Mouse (Mus musculus) adrenal gland, postnatal 0 days (tissue): ENCODE measurements around the gene Bpifb2. TPM values are rescaled to one million over a fixed set of nuclear protein-coding genes. Genes with fewer than 3 reads are reported as not detected.

Experiments
- polyA plus RNA-seq: library from polyadenylated mRNA; unstranded; fragments of >200 nt; fragmentation: Nextera tagmentation; extraction: Ambion mirVana; gene quantifications from 2 replicates; pipeline ENCODE4 v1.2.1, GENCODE M21; 2015

The Bpifb2 gene
- not detected in 2 replicates for polyA plus RNA-seq

DNA sequence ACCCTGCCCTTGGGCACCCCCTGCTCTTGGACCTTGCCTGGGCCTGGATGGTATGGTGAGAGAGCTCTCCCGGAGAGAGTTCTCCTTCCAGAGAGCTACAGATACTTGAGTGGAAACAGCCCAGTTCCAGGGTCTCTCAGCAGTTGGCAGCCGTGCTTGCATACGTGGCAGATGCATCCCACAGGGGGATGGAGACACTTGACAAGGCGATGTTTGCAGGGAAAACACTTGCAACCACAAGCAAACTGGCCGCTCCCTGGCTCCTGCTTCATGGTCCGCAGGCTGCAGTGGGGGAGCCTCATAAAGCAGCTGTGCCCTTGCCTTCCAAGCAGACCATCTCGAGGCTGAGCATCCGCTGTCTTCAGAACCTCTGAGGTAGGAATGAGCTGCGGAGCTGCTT lies at the start of gene Bpifb2:
Bpifb2 (plus strand) TSS at position 301 of the 400 bp plus-strand sequence.

DNA sequence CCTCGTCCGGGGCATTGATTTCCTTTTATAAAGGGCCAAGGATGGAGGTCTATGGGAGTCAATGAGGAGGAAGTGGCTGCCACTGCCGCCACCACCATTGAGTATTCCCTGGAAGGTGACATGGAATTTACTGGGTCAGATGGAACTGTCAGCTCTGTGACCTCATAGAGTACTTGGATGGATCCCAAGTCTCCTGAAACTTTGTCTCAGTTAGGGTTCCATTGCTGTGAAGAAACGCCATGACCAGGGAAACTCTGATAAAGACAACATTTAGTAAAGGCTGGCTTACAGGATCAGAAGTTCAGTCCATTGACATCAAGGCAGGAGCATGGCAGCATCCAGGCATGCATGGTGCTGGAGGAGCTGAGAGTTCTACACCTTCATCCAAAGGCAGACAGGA lies 3.9 kb upstream of the Bpifb2 start, which contains the start of gene Sun5:
Sun5 (minus strand) TSS at position 101 of the 400 bp plus-strand sequence.

DNA sequence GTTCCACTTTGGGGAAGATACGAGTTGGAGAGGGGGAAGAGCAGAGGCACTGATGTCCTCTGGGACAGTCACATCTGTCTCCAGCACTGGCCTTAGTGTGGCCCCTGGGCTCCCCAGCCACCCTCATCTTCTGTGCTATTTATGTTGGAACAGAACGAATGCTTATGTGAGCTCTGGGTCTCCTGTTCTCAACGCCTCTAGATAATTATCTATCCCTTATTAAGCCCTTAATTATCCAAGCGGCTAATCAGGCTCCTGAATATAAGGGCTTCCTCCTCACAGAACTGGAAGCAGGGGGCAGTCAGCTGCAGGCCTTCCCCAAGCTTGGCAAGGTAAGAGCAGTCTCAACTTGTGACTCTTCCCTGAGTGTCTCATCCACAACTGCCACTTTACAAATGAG lies 25.2 kb downstream of the Bpifb2 start, which contains the start of gene Bpifb6:
Bpifb6 (plus strand) TSS at position 301 of the 400 bp plus-strand sequence.

GRCm38 (mm10) chr2:153917930-153918329 lies 43.1 kb downstream of the Bpifb2 start, which contains the start of gene Bpifb3:
Bpifb3 (plus strand) TSS chr2:153918230.

DNA sequence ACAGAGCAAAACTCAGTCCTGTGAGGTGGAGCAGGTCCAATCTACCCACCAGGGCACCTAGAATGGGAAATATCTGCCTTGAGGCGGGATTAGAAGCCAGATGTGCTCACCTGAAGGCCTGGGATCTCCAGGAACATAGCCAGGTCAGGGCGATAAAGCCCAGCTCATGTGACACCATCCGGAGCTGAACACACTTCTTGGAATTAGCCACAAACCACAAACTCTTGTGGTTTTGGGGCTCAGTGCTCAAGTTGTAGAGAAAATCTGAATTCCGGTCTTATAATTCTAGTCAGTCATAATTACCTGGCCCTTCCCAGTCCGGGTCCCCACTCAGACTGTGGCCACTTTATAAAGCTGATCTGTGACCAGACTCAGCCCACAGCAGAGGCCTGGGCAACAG lies 63.0 kb downstream of the Bpifb2 start, which contains the start of gene Bpifb4:
Bpifb4 (plus strand) TSS at position 370 of the 400 bp plus-strand sequence.

Other genes starting within 250 kb of the Bpifb2 start
- gene Commd7, start 242.3 kb upstream of the Bpifb2 start, polyA plus RNA-seq, result 72.0 and 85.9 TPM in 2 replicates
- 1.9 and 3.2 TPM in 2 replicates for gene Dnmt3b, start 225.6 kb upstream of the Bpifb2 start, polyA plus RNA-seq
- 0.09 and 0.10 TPM in 2 replicates for gene Dnmt3c, start 178.4 kb upstream of the Bpifb2 start, polyA plus RNA-seq
- 151 and 166 TPM in 2 replicates for gene Mapre1, start 133.8 kb upstream of the Bpifb2 start, polyA plus RNA-seq
- 0.19 TPM in 1 of 2 replicates, not detected in the other for gene Efcab8, start 95.1 kb upstream of the Bpifb2 start, polyA plus RNA-seq
- gene Sun5, start 4.0 kb upstream of the Bpifb2 start, polyA plus RNA-seq, result 0.23 and 0.33 TPM in 2 replicates
- gene Bpifb6, start 25.3 kb downstream of the Bpifb2 start, polyA plus RNA-seq, result not detected in 2 replicates
- not detected in 2 replicates for gene Bpifb3, start 43.2 kb downstream of the Bpifb2 start, polyA plus RNA-seq
- gene Bpifb4, start 63.2 kb downstream of the Bpifb2 start, polyA plus RNA-seq, result 0.14 TPM in 1 of 2 replicates, not detected in the other
- gene Bpifa6, start 99.9 kb downstream of the Bpifb2 start, polyA plus RNA-seq, result 0.09 and 0.30 TPM in 2 replicates
- gene Bpifa2, start 133.2 kb downstream of the Bpifb2 start, polyA plus RNA-seq, result 2.3 TPM in 1 of 2 replicates, not detected in the other